Mouse (Mus musculus): ENCODE data around the gene Unc13d. TPM values are rescaled to one million over a fixed set of nuclear protein-coding genes. Genes with fewer than 3 reads are reported as not detected.

Gene Unc13d
- total RNA-seq, 2 experiments from 2014 or later, result 0.56 to 1.2 TPM

GRCm38 (mm10) chr11:116081081-116081480 is 3.3 kb upstream of the Unc13d start:
- intact Hi-C loops (cut with DNase I), result no loop called here
- DNase-seq, result no peak

- no peak for DNase-seq
- intact Hi-C loops (cut with DNase I), result no loop called here
Measured at GRCm38 (mm10) chr11:116079511-116079910, 1.8 kb upstream of the Unc13d start.

GRCm38 (mm10) chr11:116078676-116079320 is 1.0 kb upstream of the Unc13d start:
- DNase-seq, result no peak
- intact Hi-C loops (cut with DNase I), result no loop called here

GRCm38 (mm10) chr11:116078221-116078620 is 460 bp upstream of the Unc13d start:
- peak; percentile 61 for DNase-seq
- intact Hi-C loops (cut with DNase I), result no loop called here

- intact Hi-C loops (cut with DNase I), result no loop called here
- DNase-seq, result no peak
Measured at GRCm38 (mm10) chr11:116076836-116077235, 925 bp downstream of the Unc13d start.

- intact Hi-C loops (cut with DNase I), result no loop called here
Measured at GRCm38 (mm10) chr11:116076266-116076540, 1.6 kb downstream of the Unc13d start.

GRCm38 (mm10) chr11:116075539-116076265 is 2.1 kb downstream of the Unc13d start:
- intact Hi-C loops (cut with DNase I), result no loop called here

More at GRCm38 (mm10) chr11:116076266-116076540, 1.6 kb downstream of the Unc13d start:
- no peak for DNase-seq

GRCm38 (mm10) chr11:116074436-116074991 is 3.2 kb downstream of the Unc13d start:
- DNase-seq, result no peak
- intact Hi-C loops (cut with DNase I), result no loop called here

More at GRCm38 (mm10) chr11:116075539-116076265, 2.1 kb downstream of the Unc13d start:
- DNase-seq, result no peak

- DNase-seq, result no peak
- intact Hi-C loops (cut with DNase I), result no loop called here
Measured at GRCm38 (mm10) chr11:116072608-116073007, 5.2 kb downstream of the Unc13d start.

GRCm38 (mm10) chr11:116071510-116071909 is 6.3 kb downstream of the Unc13d start:
- intact Hi-C loops (cut with DNase I), result no loop called here
- DNase-seq, result no peak

GRCm38 (mm10) chr11:116065345-116065744 is 12.4 kb downstream of the Unc13d start:
- intact Hi-C loops (cut with DNase I), result no loop called here

GRCm38 (mm10) chr11:116064187-116064867 is 13.4 kb downstream of the Unc13d start:
- intact Hi-C loops (cut with DNase I), result no loop called here
- no peak for DNase-seq

More at GRCm38 (mm10) chr11:116065345-116065744, 12.4 kb downstream of the Unc13d start:
- DNase-seq, result no peak

GRCm38 (mm10) chr11:116063562-116063961 is 14.2 kb downstream of the Unc13d start:
- intact Hi-C loops (cut with DNase I), result no loop called here
- DNase-seq, result peak; percentile 78

- DNase-seq, result peak; percentile 47
- intact Hi-C loops (cut with DNase I), result no loop called here
Measured at GRCm38 (mm10) chr11:116062521-116062920, 15.2 kb downstream of the Unc13d start.

- intact Hi-C loops (cut with DNase I), result no loop called here
- no peak for DNase-seq
Measured at GRCm38 (mm10) chr11:116061641-116062415, 15.9 kb downstream of the Unc13d start.

- no peak for DNase-seq
Measured at GRCm38 (mm10) chr11:116060596-116060995, 17.2 kb downstream of the Unc13d start.

GRCm38 (mm10) chr11:116059691-116060025 is 18.1 kb downstream of the Unc13d start:
- intact Hi-C loops (cut with DNase I), result no loop called here
- no peak for DNase-seq

More at GRCm38 (mm10) chr11:116060596-116060995, 17.2 kb downstream of the Unc13d start:
- intact Hi-C loops (cut with DNase I), result no loop called here

- intact Hi-C loops (cut with DNase I), result no loop called here
- no peak for DNase-seq
Measured at GRCm38 (mm10) chr11:116058868-116059690, 18.7 kb downstream of the Unc13d start.

GRCm38 (mm10) chr11:116058022-116058614 is 19.6 kb downstream of the Unc13d start:
- DNase-seq, result no peak
- intact Hi-C loops (cut with DNase I), result no loop called here

Data from left cerebral cortex, postnatal 4 days (tissue).